Mouse (Mus musculus) E14TG2a.4 (cell line): ENCODE measurements around the gene 1110032A03Rik.

Source experiments
- CTCF ChIP-seq: conservative IDR thresholded peaks from 2 replicates; pipeline ENCODE4 v1.5.1; 2014; ENCODE audit warnings: low read length
- NANOG ChIP-seq: IDR thresholded peaks from 2 replicates; pipeline ENCODE4 v1.6.1; 2014; ENCODE audit warnings: borderline replicate concordance, low read length, mixed read lengths
- POU5F1 ChIP-seq: IDR thresholded peaks from 2 replicates; pipeline ENCODE4 v1.6.1; 2014; ENCODE audit warnings: low read length, borderline replicate concordance

DNA sequence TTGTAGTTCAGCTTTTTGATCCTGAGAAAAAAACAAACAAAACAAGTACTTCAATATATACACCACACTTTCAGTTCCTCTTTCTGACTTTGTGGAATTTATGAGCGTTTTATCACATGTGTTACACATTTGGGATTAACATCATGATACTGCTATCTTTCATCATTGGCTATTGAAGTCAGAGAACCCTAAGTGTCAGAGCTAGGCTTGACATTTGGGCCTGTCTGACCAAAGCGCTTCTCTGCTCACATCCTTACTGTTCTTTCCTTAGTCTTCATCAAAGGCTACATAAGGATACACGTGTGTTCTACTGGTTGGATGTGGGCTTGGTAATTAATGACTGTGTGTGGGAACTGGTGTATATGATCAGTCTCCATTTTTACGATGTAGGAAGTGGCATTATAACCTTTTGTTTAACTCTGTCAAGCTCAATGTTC is 1.3 kb downstream of the 1110032A03Rik start:
- no peak for TF ChIP-seq CTCF
- TF ChIP-seq NANOG, result no peak
- no peak for TF ChIP-seq POU5F1
